Mouse (Mus musculus) myocyte (in vitro differentiated cells): ENCODE measurements at regions not wholly inside any gene's neighbourhood (a gene's known extent, or its start where the extent isn't known, plus 50 kb on each side); places are given as distances from the start of the nearest gene placed in this dataset.

Experiments
- H3K27me3 ChIP-seq: one replicate; pipeline ENCODE4 v1.6.1; 2011; ENCODE audit not compliant: control insufficient read depth, insufficient read depth, insufficient read length
- H3K36me3 ChIP-seq: one replicate; pipeline ENCODE4 v1.6.1; 2011; ENCODE audit not compliant: control insufficient read depth, insufficient read depth
- H3K4me2 ChIP-seq: one replicate; pipeline ENCODE4 v1.6.1; 2011; ENCODE audit warnings: low read depth, control low read depth
- H3K4me3 ChIP-seq: one replicate; pipeline ENCODE4 v1.5.1; 2011; ENCODE audit warnings: mild to moderate bottlenecking, control low read depth, moderate library complexity
- H3K79me2 ChIP-seq: one replicate; pipeline ENCODE4 v1.6.1; 2011; ENCODE audit not compliant: control insufficient read depth, insufficient read depth
- H3ac ChIP-seq: one replicate; pipeline ENCODE4 v1.6.1; 2011; ENCODE audit not compliant: control insufficient read depth, insufficient read length
- CEBPB ChIP-seq: IDR thresholded peaks from 2 replicates; pipeline ENCODE4 v1.6.1; 2011; ENCODE audit warnings: mild to moderate bottlenecking, moderate library complexity; ENCODE audit not compliant: poor library complexity, insufficient read depth, severe bottlenecking
- E2F4 ChIP-seq: IDR thresholded peaks from one replicate; pipeline ENCODE4 v1.6.1; 2011; ENCODE audit warnings: mild to moderate bottlenecking, control low read depth, moderate library complexity; ENCODE audit not compliant: insufficient read depth
- MAX ChIP-seq: IDR thresholded peaks from one replicate; pipeline ENCODE4 v1.6.1; 2011; ENCODE audit warnings: low read depth, mild to moderate bottlenecking, control low read depth
- MYOD1 ChIP-seq, 3 experiments: IDR thresholded peaks; one replicate each; pipeline ENCODE4 v1.6.1; 2011; ENCODE audit warnings: control low read depth in 2 of 3, low read depth in 2 of 3, mild to moderate bottlenecking in 2 of 3, moderate library complexity in 1 of 3; ENCODE audit not compliant: insufficient read length in 2 of 3, control insufficient read depth in 1 of 3
- MYOG ChIP-seq, 3 experiments: IDR thresholded peaks; one replicate each; pipeline ENCODE4 v1.6.1; 2011; ENCODE audit warnings: control low read depth in 2 of 3, low read depth in 2 of 3, mild to moderate bottlenecking in 2 of 3; ENCODE audit not compliant: insufficient read length in 2 of 3, control insufficient read depth in 1 of 3, insufficient read depth in 1 of 3
- POLR2A ChIP-seq: IDR thresholded peaks from one replicate; pipeline ENCODE4 v1.6.1; 2011; ENCODE audit warnings: low read depth, mild to moderate bottlenecking, control low read depth, moderate library complexity; ENCODE audit not compliant: insufficient read length
- POLR2AphosphoS2 ChIP-seq: IDR thresholded peaks from one replicate; pipeline ENCODE4 v1.6.1; 2011; ENCODE audit warnings: low read depth, control low read depth; ENCODE audit not compliant: insufficient read length
- REST ChIP-seq: IDR thresholded peaks from one replicate; pipeline ENCODE4 v1.6.1; 2011; ENCODE audit warnings: mild to moderate bottlenecking, control low read depth, moderate library complexity; ENCODE audit not compliant: insufficient read depth, insufficient read length
- SRF ChIP-seq: IDR thresholded peaks from one replicate; pipeline ENCODE4 v1.6.1; 2011; ENCODE audit warnings: low read depth; ENCODE audit not compliant: control insufficient read depth, insufficient read length
- TCF12 ChIP-seq: IDR thresholded peaks from one replicate; pipeline ENCODE4 v1.6.1; 2011; ENCODE audit warnings: mild to moderate bottlenecking, control low read depth; ENCODE audit not compliant: poor library complexity, insufficient read depth, severe bottlenecking
- TCF3 ChIP-seq: IDR thresholded peaks from one replicate; pipeline ENCODE4 v1.6.1; 2011; ENCODE audit warnings: low read depth, control low read depth; ENCODE audit not compliant: insufficient read length
- USF1 ChIP-seq: IDR thresholded peaks from one replicate; pipeline ENCODE4 v1.6.1; 2011; ENCODE audit warnings: low read depth, mild to moderate bottlenecking, control low read depth, moderate library complexity

GRCm38 (mm10) chr16:47017486-47017885 is 519.2 kb upstream of the Nectin3 start:
- TF ChIP-seq REST, result no peak
- TF ChIP-seq E2F4, result no peak
- no peak for TF ChIP-seq MYOD1 (IDR thresholded peaks at IDR 0.05; ENCODE audit: control insufficient read depth in 1 of 3, insufficient read length in 2 of 3, low read depth in 2 of 3)
- Histone ChIP-seq H3K36me3 (no peaks in the 10 kb centered on the region), H3K4me2 (no peak overlapping the region), H3ac (no peak overlapping the region), H3K4me3 (no peak overlapping the region), H3K79me2 (no peaks in the 10 kb centered on the region), H3K27me3 (no peaks in the 10 kb centered on the region)

- Histone ChIP-seq H3K79me2 (no peaks in the 10 kb centered on the region), H3K36me3 (no peaks in the 10 kb centered on the region), H3K4me2 (no peak overlapping the region), H3K4me3 (no peak overlapping the region), H3K27me3 (no peaks in the 10 kb centered on the region), H3ac (no peak overlapping the region)
- TF ChIP-seq TCF12, result no peak
- TF ChIP-seq POLR2AphosphoS2, result no peak
- TF ChIP-seq USF1, result no peak
- no peak for TF ChIP-seq MAX
- no peak for TF ChIP-seq REST
- no peak for TF ChIP-seq CEBPB
- no peak for TF ChIP-seq SRF
- no peak for TF ChIP-seq TCF3
These were observed 484.7 kb upstream of the Nectin3 start for GRCm38 (mm10) chr16:46982910-46983600.

- TF ChIP-seq CEBPB (no peak), TCF12 (no peak), SRF (no peak), POLR2A (no peak)
- H3K27me3 ChIP-seq, result no peaks in the 10 kb centered on the region
- no peaks in the 10 kb centered on the region for H3K79me2 ChIP-seq
- no peak overlapping the region for H3K4me3 ChIP-seq
- no peak overlapping the region for H3ac ChIP-seq
- H3K36me3 ChIP-seq, result no peaks in the 10 kb centered on the region
- no peak overlapping the region for H3K4me2 ChIP-seq
These were observed 484.1 kb upstream of the Nectin3 start for GRCm38 (mm10) chr16:46982272-46982909.

GRCm38 (mm10) chr16:46965741-46966140 is 467.4 kb upstream of the Nectin3 start:
- Histone ChIP-seq H3K36me3 (no peaks in the 10 kb centered on the region), H3K4me3 (no peak overlapping the region), H3K27me3 (no peaks in the 10 kb centered on the region), H3K79me2 (no peaks in the 10 kb centered on the region), H3K4me2 (no peak overlapping the region), H3ac (no peak overlapping the region)
- TF ChIP-seq REST (no peak), MYOD1 (IDR thresholded peaks at IDR 0.05; ENCODE audit: control insufficient read depth in 1 of 3, insufficient read length in 2 of 3, low read depth in 2 of 3) (no peak), E2F4 (no peak), TCF3 (no peak), MAX (no peak), SRF (no peak), MYOG (IDR thresholded peaks at IDR 0.05; ENCODE audit: control insufficient read depth in 1 of 3, insufficient read depth in 1 of 3, insufficient read length in 2 of 3, low read depth in 2 of 3) (no peak)

GRCm38 (mm10) chr16:46956990-46957389 is 458.7 kb upstream of the Nectin3 start:
- Histone ChIP-seq H3K36me3 (no peaks in the 10 kb centered on the region), H3K79me2 (no peaks in the 10 kb centered on the region), H3K4me2 (no peak overlapping the region), H3K27me3 (no peaks in the 10 kb centered on the region), H3K4me3 (no peak overlapping the region), H3ac (no peak overlapping the region)
- TF ChIP-seq MAX (no peak), CEBPB (no peak), REST (no peak), TCF3 (no peak), POLR2A (no peak), TCF12 (no peak), SRF (no peak), MYOG (IDR thresholded peaks at IDR 0.05; ENCODE audit: control insufficient read depth in 1 of 3, insufficient read depth in 1 of 3, insufficient read length in 2 of 3, low read depth in 2 of 3) (no peak), E2F4 (no peak), MYOD1 (IDR thresholded peaks at IDR 0.05; ENCODE audit: control insufficient read depth in 1 of 3, insufficient read length in 2 of 3, low read depth in 2 of 3) (no peak), USF1 (no peak), POLR2AphosphoS2 (no peak)
